Mouse (Mus musculus) CH12.LX (cell line): Measurements from ENCODE around the gene Slc9a9.

ENCODE experiments used
- BHLHE40 ChIP-seq: IDR thresholded peaks from 2 replicates; pipeline ENCODE4 v1.6.1; 2011; ENCODE audit warnings: mild to moderate bottlenecking, low read depth, low read length, improper control_type of control experiment
- CTCF ChIP-seq, 2 experiments: IDR thresholded peaks in 1 of 2; conservative IDR thresholded peaks in 1 of 2; 2 replicates each; pipeline ENCODE4 v1.5.1; 2011 to 2012; ENCODE audit warnings: low read depth in 2 of 2, low read length in 2 of 2, improper control_type of control experiment in 1 of 2, inconsistent platforms in 1 of 2, mild to moderate bottlenecking in 1 of 2, moderate library complexity in 1 of 2
- HCFC1 ChIP-seq: IDR thresholded peaks from 2 replicates; pipeline ENCODE4 v1.6.1; 2012; ENCODE audit warnings: low read depth, mild to moderate bottlenecking, inconsistent platforms, low read length, improper control_type of control experiment
- MAX ChIP-seq: IDR thresholded peaks from 2 replicates; pipeline ENCODE4 v1.6.1; 2011; ENCODE audit warnings: low read length, improper control_type of control experiment
- TCF12 ChIP-seq: IDR thresholded peaks from 2 replicates; pipeline ENCODE4 v1.6.1; 2014; ENCODE audit warnings: low read depth, mild to moderate bottlenecking, inconsistent platforms, low read length, improper control_type of control experiment

GRCm38 (mm10) chr9:94968596-94969120, 298.9 kb downstream of the Slc9a9 start:
- TF ChIP-seq CTCF (conservative IDR thresholded peaks at IDR 0.05 in 1 of 2, IDR thresholded peaks at IDR 0.05 in 1 of 2; ENCODE audit: low read depth in 2 of 2, low read length in 2 of 2), result no peak
- no peak for TF ChIP-seq TCF12
- TF ChIP-seq HCFC1, result no peak
- no peak for TF ChIP-seq MAX
- TF ChIP-seq BHLHE40, result no peak
